Mouse (Mus musculus) hindbrain, embryonic 11.5 days (tissue): ENCODE measurements around the gene Pex10. TPM values are rescaled to one million over a fixed set of nuclear protein-coding genes. Genes with fewer than 3 reads are reported as not detected.
A peak's percentile ranks its signal among the peaks of the same experiment; 100 is the strongest.

Source experiments
- ATAC-seq: fragments of 200-750 bp; cut with Nextera tagmentation; 2 replicates; pipeline ENCODE4 v1.8.0; 2017; ENCODE audit warnings: mild to moderate bottlenecking, moderate TSS enrichment, moderate library complexity; ENCODE audit not compliant: low FRiP score
- DNase-seq: peaks from one replicate; pipeline ENCODE4 v3.0.0-alpha.2; 2015; ENCODE audit warnings: low spot score
- H3K27ac ChIP-seq: fragments of 300-500 bp; sonication (generic); 2 replicates; pipeline ENCODE4 v1.5.1; 2014; ENCODE audit warnings: mild to moderate bottlenecking, low read depth, low read length
- H3K27me3 ChIP-seq: fragments of 300-500 bp; sonication (generic); 2 replicates; pipeline ENCODE4 v1.6.1; 2014; ENCODE audit warnings: mild to moderate bottlenecking, low read length, moderate library complexity, mixed read lengths; ENCODE audit not compliant: control insufficient read depth, insufficient read depth
- H3K36me3 ChIP-seq: fragments of 300-500 bp; sonication (generic); 2 replicates; pipeline ENCODE4 v1.6.1; 2014; ENCODE audit warnings: mild to moderate bottlenecking, low read length, moderate library complexity, mixed read lengths; ENCODE audit not compliant: control insufficient read depth, insufficient read depth
- H3K4me1 ChIP-seq: fragments of 300-500 bp; sonication (generic); replicated peaks from 2 replicates; pipeline ENCODE4 v1.6.1; 2014; ENCODE audit warnings: low read length, mixed read lengths; ENCODE audit not compliant: control insufficient read depth, insufficient read depth
- H3K4me2 ChIP-seq: fragments of 300-500 bp; sonication (generic); replicated peaks from 2 replicates; pipeline ENCODE4 v1.6.1; 2014; ENCODE audit warnings: mild to moderate bottlenecking, low read depth, low read length
- H3K4me3 ChIP-seq: fragments of 300-500 bp; sonication (generic); 2 replicates; pipeline ENCODE4 v1.5.1; 2014; ENCODE audit warnings: low read depth, low read length
- H3K9ac ChIP-seq: fragments of 300-500 bp; sonication (generic); 2 replicates; pipeline ENCODE4 v1.6.1; 2014; ENCODE audit warnings: low read depth, low read length
- H3K9me3 ChIP-seq: fragments of 300-500 bp; sonication (generic); 2 replicates; pipeline ENCODE4 v1.6.1; 2016; ENCODE audit warnings: low read length; ENCODE audit not compliant: control insufficient read depth
- WGBS: fragments of 180-500 bp; shearing (Covaris S2); extraction: QIAGEN DNeasy Blood & Tissue Kit; methylation state at CpG from one replicate; pipeline ENCODE4 v1.1.7; 2014; 5-methylcytosine and 5-hydroxymethylcytosine counted together
- polyA plus RNA-seq: library from polyadenylated mRNA; unstranded; fragments of >200 nt; fragmentation: Nextera tagmentation; extraction: Ambion mirVana; gene quantifications from 2 replicates; pipeline ENCODE4 v1.2.1, GENCODE M21; 2014

Pex10 gene
- polyA plus RNA-seq, 1 experiment from 2014 or later, result 5.6 TPM

GRCm38 (mm10) chr4:155092718-155093430 is 26.1 kb downstream of the Pex10 start:
- WGBS, result 93% methylated on average over 19 of the region's 19 CpGs

GRCm38 (mm10) chr4:155093431-155094149 is 26.8 kb downstream of the Pex10 start:
- Histone ChIP-seq H3K27me3 (no peaks in the 10 kb centered on the region), H3K4me2 (no peak overlapping the region), H3K36me3 (no peaks in the 10 kb centered on the region), H3K4me1 (no peaks in the 10 kb centered on the region), H3K9ac (no peak overlapping the region), H3K9me3 (no peaks in the 10 kb centered on the region), H3K27ac (no peak overlapping the region), H3K4me3 (no peak overlapping the region)
- ATAC-seq (no peak), DNase-seq (no peak)
- 82% methylated on average over 7 of the region's 7 CpGs for WGBS

More at GRCm38 (mm10) chr4:155092718-155093430, 26.1 kb downstream of the Pex10 start:
- H3K9me3 ChIP-seq, result no peaks in the 10 kb centered on the region
- no peak for DNase-seq
- no peak overlapping the region for H3K4me3 ChIP-seq
- no peak for ATAC-seq
- H3K27me3 ChIP-seq, result no peaks in the 10 kb centered on the region
- no peaks in the 10 kb centered on the region for H3K4me1 ChIP-seq
- H3K4me2 ChIP-seq, result no peak overlapping the region
- no peak overlapping the region for H3K9ac ChIP-seq
- H3K27ac ChIP-seq, result no peak overlapping the region
- no peaks in the 10 kb centered on the region for H3K36me3 ChIP-seq

- no peak overlapping the region for H3K9ac ChIP-seq
- no peaks in the 10 kb centered on the region; the same call in 1 of the 2 replicates for H3K4me1 ChIP-seq
- 78% methylated on average over 3 of the region's 3 CpGs for WGBS
- no peak overlapping the region for H3K4me3 ChIP-seq
- H3K4me2 ChIP-seq, result no peak overlapping the region
- ATAC-seq (peak; percentile 55), DNase-seq (peak; percentile 72)
- no peaks in the 10 kb centered on the region for H3K9me3 ChIP-seq
- H3K36me3 ChIP-seq, result no peaks in the 10 kb centered on the region
- no peak overlapping the region for H3K27ac ChIP-seq
- no peaks in the 10 kb centered on the region for H3K27me3 ChIP-seq
Observed at GRCm38 (mm10) chr4:155094565-155094964, 27.7 kb downstream of the Pex10 start.

- Histone ChIP-seq H3K4me2 (no peak overlapping the region), H3K4me1 (no peaks in the 10 kb centered on the region; the same call in 1 of the 2 replicates), H3K36me3 (no peaks in the 10 kb centered on the region), H3K27me3 (no peaks in the 10 kb centered on the region), H3K9ac (no peak overlapping the region), H3K4me3 (no peak overlapping the region), H3K9me3 (no peaks in the 10 kb centered on the region), H3K27ac (no peak overlapping the region)
- ATAC-seq, result peak; percentile 67
- 37% methylated on average over 8 of the region's 8 CpGs for WGBS
- peak; percentile 90 for DNase-seq
Observed at GRCm38 (mm10) chr4:155095238-155095900, 28.6 kb downstream of the Pex10 start.

- Histone ChIP-seq H3K27me3 (no peaks in the 10 kb centered on the region), H3K9me3 (no peaks in the 10 kb centered on the region), H3K9ac (no peak overlapping the region), H3K36me3 (no peaks in the 10 kb centered on the region), H3K27ac (no peak overlapping the region), H3K4me3 (no peak overlapping the region), H3K4me1 (no peaks in the 10 kb centered on the region; the same call in 1 of the 2 replicates), H3K4me2 (no peak overlapping the region)
- no peak for ATAC-seq
- WGBS, result 89% methylated on average over 8 of the region's 8 CpGs
- no peak for DNase-seq
Observed at GRCm38 (mm10) chr4:155095967-155096366, 29.2 kb downstream of the Pex10 start.

GRCm38 (mm10) chr4:155097452-155097851 is 30.6 kb downstream of the Pex10 start:
- no peaks in the 10 kb centered on the region for H3K36me3 ChIP-seq
- no peak overlapping the region for H3K9ac ChIP-seq
- no peak for DNase-seq
- H3K27ac ChIP-seq, result no peak overlapping the region
- H3K27me3 ChIP-seq, result no peaks in the 10 kb centered on the region
- no peak overlapping the region for H3K4me3 ChIP-seq
- no peaks in the 10 kb centered on the region for H3K9me3 ChIP-seq
- no peaks in the 10 kb centered on the region; the same call in 1 of the 2 replicates for H3K4me1 ChIP-seq
- WGBS, result 89% methylated on average over 6 of the region's 6 CpGs
- no peak for ATAC-seq
- H3K4me2 ChIP-seq, result no peak overlapping the region

- WGBS, result 81% methylated on average over 4 of the region's 4 CpGs
- Histone ChIP-seq H3K4me2 (no peak overlapping the region), H3K4me1 (no peaks in the 10 kb centered on the region; the same call in 1 of the 2 replicates), H3K4me3 (no peak overlapping the region), H3K9ac (no peak overlapping the region), H3K27me3 (no peaks in the 10 kb centered on the region), H3K27ac (no peak overlapping the region), H3K9me3 (no peaks in the 10 kb centered on the region), H3K36me3 (no peaks in the 10 kb centered on the region)
- ATAC-seq (no peak), DNase-seq (no peak)
Observed at GRCm38 (mm10) chr4:155098572-155098971, 31.8 kb downstream of the Pex10 start.

GRCm38 (mm10) chr4:155107886-155108285 is 41.1 kb downstream of the Pex10 start:
- Histone ChIP-seq H3K4me1 (no peaks in the 10 kb centered on the region), H3K36me3 (no peaks in the 10 kb centered on the region), H3K9me3 (no peaks in the 10 kb centered on the region), H3K27me3 (no peaks in the 10 kb centered on the region), H3K9ac (no peak overlapping the region), H3K4me3 (no peak overlapping the region), H3K27ac (no peak overlapping the region), H3K4me2 (no peak overlapping the region)
- WGBS, result 97% methylated on average over 4 of the region's 4 CpGs
- ATAC-seq (no peak), DNase-seq (no peak)
